Mouse (Mus musculus): ENCODE data around the gene Wbp1.

- TF ChIP-seq GATA1 (IDR thresholded peaks at IDR 0.05; ENCODE audit: borderline replicate concordance, low read length) (no peak), FLI1 (IDR thresholded peaks at IDR 0.05; ENCODE audit: low read length) (no peak)
Measured at GRCm38 (mm10) chr6:83156259-83156684, 34.9 kb upstream of the Wbp1 start, which contains the start of the genes Wdr54 and 1700003E16Rik.

Data from megakaryocyte, embryonic 14.5 days (primary cell).